Mouse (Mus musculus) CD8-positive naive resting alpha-beta T cell, adult 57 days (primary cell): ENCODE results near the gene Tpte. TPM values are rescaled to one million over a fixed set of nuclear protein-coding genes. Genes with fewer than 3 reads are reported as not detected.

Experiments
- total RNA-seq: library from RNA; stranded (reverse); gene quantifications from one replicate; pipeline ENCODE4 v1.2.4, GENCODE M21; 2023

Tpte gene
- total RNA-seq: not detected

DNA sequence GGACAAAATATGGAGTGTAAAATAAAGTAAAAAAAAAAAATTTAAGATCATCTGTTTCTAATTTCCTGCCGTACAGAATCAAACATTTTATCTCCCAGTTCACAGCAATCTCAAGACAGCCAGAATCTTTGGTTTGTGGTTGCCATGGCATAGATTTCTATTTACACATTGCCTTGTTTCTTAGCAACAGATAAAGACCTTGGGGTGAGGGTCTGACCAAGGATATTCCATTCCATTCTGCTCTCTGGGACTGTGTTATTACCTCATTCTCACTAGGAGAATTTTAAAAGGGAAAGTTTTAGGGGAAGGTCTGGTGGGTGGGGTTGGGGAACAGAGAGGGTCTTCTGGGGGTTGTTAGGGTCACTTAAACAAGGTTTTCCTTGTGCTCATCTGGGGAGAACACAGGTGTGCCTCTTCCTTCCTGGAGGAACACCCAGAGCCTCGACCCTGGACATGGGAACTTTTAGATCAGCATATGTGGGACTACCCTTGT is at the start of gene Tpte:
TSS of gene Tpte (plus strand) at position 443 of the 493 bp plus-strand sequence.

DNA sequence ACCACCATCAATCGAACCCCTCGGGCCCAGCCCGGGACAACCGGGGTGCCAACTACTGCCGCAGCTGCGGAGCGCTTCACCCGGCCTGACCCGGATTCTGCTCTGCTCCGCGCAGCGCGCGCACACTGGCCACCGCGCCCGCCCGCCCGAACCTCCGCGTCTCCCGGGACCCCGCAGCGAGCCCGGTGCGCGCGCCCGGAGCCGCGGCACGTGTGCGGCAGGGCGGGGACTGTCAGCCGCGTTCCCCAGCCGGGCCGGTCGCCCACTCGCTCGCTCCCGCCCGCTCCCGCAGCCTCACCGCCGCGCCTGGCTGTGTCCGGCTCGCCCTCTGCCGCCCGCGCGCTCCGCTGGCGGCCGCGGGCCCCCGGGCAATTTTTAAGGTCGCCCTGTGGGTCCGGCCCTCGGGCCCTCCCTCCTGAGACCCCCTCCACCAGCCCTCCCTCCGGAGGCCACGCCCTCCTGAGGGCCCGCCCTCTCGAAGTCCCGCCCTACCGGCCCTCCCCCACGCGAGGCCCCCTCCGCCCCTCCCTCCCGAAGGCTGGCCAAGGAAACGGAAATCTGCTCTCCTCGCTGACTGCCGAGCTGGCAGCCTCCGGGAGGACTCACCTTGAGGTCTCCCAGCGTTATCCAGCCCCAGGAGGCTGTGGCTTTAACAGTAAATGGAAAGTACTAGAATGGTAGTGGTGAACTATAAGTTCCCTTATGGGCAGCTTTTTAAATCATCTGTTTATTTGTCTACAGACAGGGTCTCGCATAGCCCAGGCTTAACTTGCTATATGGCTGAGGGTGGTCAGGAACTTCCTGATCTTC is 115.1 kb downstream of the Tpte start, which contains the start of gene Slc25a15:
TSS of gene Slc25a15 (minus strand) at position 456 of the 810 bp plus-strand sequence.

GRCm38 (mm10) chr8:22411282-22411702 is 128.1 kb downstream of the Tpte start, which contains the start of gene Mrps31:
Mrps31 (plus strand) TSS chr8:22411361.

Other genes with a start within 250 kb of the Tpte start
- 0.15 TPM for gene Atp7b, start 223.1 kb upstream of the Tpte start, total RNA-seq
- gene Alg11, start 222.7 kb upstream of the Tpte start, total RNA-seq: 24.6 TPM
- gene Nek5, start 158.4 kb upstream of the Tpte start, total RNA-seq: not detected
- gene Nek3, start 117.0 kb upstream of the Tpte start, total RNA-seq: 6.5 TPM
- gene Ckap2, start 97.6 kb upstream of the Tpte start, total RNA-seq: 1.6 TPM
- gene Vps36, start 90.6 kb upstream of the Tpte start, total RNA-seq: 28.0 TPM
- 0.34 TPM for gene Thsd1, start 56.1 kb upstream of the Tpte start, total RNA-seq
- 5.4 TPM for gene Slc25a15, start 115.2 kb downstream of the Tpte start, total RNA-seq
- 15.8 TPM for gene Mrps31, start 127.9 kb downstream of the Tpte start, total RNA-seq